Mouse (Mus musculus) E14TG2a.4 (cell line): ENCODE measurements around the gene Fam69b.
A peak's percentile ranks its signal among the peaks of the same experiment; 100 is the strongest.

ENCODE experiments used
- H3K27me3 ChIP-seq: 2 replicates; pipeline ENCODE4 v1.6.1; 2014; ENCODE audit warnings: low read length, control low read depth; ENCODE audit not compliant: insufficient read depth
- H3K36me3 ChIP-seq: 2 replicates; pipeline ENCODE4 v1.6.1; 2014; ENCODE audit warnings: low read length, control low read depth; ENCODE audit not compliant: insufficient read depth
- H3K4me1 ChIP-seq: replicated peaks from 2 replicates; pipeline ENCODE4 v1.6.1; 2014; ENCODE audit warnings: low read depth, low read length, control low read depth
- H3K4me3 ChIP-seq: replicated peaks from 2 replicates; pipeline ENCODE4 v1.5.1; 2014; ENCODE audit warnings: mild to moderate bottlenecking, low read length
- H3K9me3 ChIP-seq: 2 replicates; pipeline ENCODE4 v1.6.1; 2014; ENCODE audit warnings: low read length, control low read depth
- CTCF ChIP-seq: conservative IDR thresholded peaks from 2 replicates; pipeline ENCODE4 v1.5.1; 2014; ENCODE audit warnings: low read length
- NANOG ChIP-seq: IDR thresholded peaks from 2 replicates; pipeline ENCODE4 v1.6.1; 2014; ENCODE audit warnings: borderline replicate concordance, low read length, mixed read lengths
- POU5F1 ChIP-seq: IDR thresholded peaks from 2 replicates; pipeline ENCODE4 v1.6.1; 2014; ENCODE audit warnings: low read length, borderline replicate concordance

Fam69b gene

DNA sequence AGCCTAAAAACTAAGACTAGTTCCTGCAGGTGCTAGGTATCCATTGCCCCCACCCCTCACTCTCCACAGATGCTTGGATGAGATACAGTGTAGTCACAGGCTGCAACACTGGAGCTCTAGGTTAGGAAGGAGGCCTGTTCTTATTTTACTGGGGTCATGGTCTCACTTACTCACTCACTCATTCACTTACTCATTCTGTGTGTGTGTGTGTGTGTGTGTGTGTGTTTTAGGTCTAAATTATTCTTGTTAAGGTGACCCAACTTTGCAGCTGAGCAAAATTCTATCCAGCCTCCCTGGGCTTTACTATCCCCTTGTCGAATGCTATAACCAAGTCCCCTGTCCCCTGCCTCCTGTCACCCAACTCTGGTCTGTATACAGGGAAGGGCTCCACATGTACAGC is 26.7 kb upstream of the Fam69b start:
- TF ChIP-seq CTCF (no peak), NANOG (no peak), POU5F1 (no peak)
- Histone ChIP-seq H3K27me3 (no peaks in the 10 kb centered on the region), H3K4me3 (no peak overlapping the region), H3K36me3 (peaks cover 26% of the 10 kb centered on the region), H3K9me3 (no peaks in the 10 kb centered on the region), H3K4me1 (peaks cover 87% of the 10 kb centered on the region)

DNA sequence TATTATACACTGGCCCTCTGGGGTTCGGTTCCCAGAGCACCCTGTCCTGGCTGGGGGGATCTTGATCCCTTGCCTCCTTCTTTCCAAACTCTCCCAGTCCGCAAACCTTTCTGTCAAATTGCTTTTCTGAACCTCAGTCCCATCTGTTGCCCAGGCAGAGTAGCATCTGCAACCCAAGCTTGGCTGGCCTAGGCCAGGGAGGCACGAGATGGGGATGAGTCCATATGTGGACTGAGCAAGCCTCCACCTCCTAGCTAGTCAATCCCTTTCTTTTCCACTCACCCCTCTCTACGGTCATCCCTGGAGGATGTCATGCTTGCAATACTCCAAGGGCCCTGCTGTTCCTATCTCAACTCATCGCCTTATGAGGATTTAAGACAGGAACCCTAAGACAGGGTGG is 25.6 kb upstream of the Fam69b start:
- no peaks in the 10 kb centered on the region for H3K9me3 ChIP-seq
- H3K36me3 ChIP-seq, result peaks cover 17% of the 10 kb centered on the region; the same call in 1 of the 2 replicates
- no peaks in the 10 kb centered on the region for H3K27me3 ChIP-seq
- H3K4me1 ChIP-seq, result peaks cover 88% of the 10 kb centered on the region
- peak overlapping the region; percentile 88 for H3K4me3 ChIP-seq
- TF ChIP-seq CTCF, result no peak
- TF ChIP-seq NANOG, result no peak
- TF ChIP-seq POU5F1, result no peak

DNA sequence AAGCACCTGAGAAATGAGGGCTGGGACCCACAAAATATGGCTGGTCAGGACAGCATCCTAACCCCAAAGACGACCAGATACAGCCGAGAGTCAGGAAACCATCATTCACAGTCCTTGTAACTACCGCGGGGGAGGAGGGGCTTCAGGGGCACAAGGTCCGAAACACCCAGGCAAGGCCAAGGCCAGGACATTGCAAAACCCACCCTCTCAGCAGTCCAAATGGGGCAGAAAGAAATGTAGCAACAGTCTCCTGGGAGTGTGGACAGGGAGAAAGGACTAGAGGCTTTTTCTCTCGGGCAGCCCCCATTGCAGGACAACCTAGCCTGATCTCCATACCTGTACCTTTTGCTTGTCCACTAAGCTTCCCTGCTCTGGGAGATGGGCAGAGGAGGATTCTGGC is 25.1 kb upstream of the Fam69b start:
- TF ChIP-seq CTCF, result no peak
- Histone ChIP-seq H3K4me1 (peaks cover 88% of the 10 kb centered on the region), H3K27me3 (no peaks in the 10 kb centered on the region), H3K9me3 (no peaks in the 10 kb centered on the region), H3K36me3 (peaks cover 17% of the 10 kb centered on the region; the same call in 1 of the 2 replicates), H3K4me3 (peak overlapping the region; percentile 88)

DNA sequence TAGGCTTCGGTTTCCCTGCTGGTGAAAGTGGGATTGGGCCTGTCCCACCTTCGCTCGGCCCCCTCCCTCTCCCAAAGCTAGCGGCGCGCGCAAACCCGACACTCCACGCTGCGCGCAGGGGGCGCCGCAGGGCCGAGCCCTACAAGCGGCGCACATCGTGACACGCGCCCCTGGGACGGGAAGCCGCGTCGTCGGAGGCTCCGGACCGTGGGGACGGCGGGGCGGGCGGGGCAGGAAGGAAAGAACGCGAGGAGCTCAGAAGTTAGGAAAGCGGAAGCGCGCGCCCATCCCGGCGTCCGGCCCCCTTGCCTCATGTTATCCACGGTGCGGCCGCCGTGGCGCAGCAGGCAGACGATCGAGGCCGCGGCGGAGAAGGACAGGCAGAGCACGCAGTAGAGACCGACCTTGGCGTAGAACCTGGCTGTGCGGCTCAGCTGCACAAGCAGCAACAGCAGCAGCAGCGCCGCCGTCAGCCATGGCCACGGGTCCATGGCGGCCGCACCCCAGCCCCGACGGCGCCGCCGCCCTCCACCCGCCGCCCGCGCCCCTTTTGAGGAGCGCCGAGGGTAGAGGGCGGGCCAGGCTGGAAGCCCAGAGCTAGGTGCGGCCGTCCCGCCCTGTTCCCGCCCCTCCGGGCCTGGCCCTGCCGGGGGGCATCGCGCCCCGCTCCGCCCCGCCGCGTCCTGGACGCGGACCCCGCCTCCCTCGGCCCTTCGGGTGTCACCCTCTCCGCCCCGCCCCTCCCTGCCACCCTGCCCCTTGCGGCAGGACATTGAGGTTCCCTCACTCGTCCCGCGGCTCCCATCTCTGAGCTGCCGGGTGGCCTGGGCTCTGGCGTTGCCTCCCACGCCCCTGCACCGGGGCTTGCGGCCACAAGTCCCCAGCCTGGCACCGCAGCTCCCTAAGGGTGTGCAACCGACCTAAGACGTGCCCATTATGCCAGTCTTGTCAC is 24.3 kb upstream of the Fam69b start, which contains the start of gene Agpat2:
Agpat2 (minus strand) TSS at position 698 of the 952 bp plus-strand sequence.
- Histone ChIP-seq H3K27me3 (no peaks in the 10 kb centered on the region), H3K4me1 (peaks cover 89% of the 10 kb centered on the region), H3K4me3 (peak within 1 kb of the TSS; percentile 88), H3K36me3 (peaks cover 17% of the 10 kb centered on the region; the same call in 1 of the 2 replicates), H3K9me3 (no peaks in the 10 kb centered on the region)
- no peak for TF ChIP-seq NANOG

DNA sequence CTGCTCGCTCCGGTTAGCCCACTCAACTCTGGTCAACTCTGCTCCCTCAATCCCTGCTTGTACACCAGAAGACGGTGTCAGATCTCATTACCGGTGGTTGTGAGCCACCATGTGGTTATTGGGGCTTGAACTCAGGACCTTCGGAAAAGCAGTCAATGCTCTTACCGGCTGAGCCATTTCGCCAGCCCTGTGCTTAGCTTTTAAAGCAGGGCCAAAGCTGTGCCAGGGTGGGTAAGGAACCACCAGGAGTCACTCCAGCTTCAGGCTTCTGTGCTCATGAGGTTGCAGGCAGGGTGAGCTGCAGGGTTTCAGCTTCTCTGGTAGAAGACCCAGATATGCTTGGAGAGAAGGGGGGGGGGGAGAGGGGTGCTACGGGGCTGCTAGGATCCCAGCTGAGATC is 22.9 kb upstream of the Fam69b start:
- no peaks in the 10 kb centered on the region for H3K27me3 ChIP-seq
- H3K4me1 ChIP-seq, result peaks cover 89% of the 10 kb centered on the region
- TF ChIP-seq POU5F1 (no peak), CTCF (no peak), NANOG (no peak)
- H3K4me3 ChIP-seq, result no peak overlapping the region
- no peaks in the 10 kb centered on the region for H3K9me3 ChIP-seq
- H3K36me3 ChIP-seq, result 0 out of 2 replicates have a peak, but pooled peaks cover 6% of the 10 kb centered on the region

DNA sequence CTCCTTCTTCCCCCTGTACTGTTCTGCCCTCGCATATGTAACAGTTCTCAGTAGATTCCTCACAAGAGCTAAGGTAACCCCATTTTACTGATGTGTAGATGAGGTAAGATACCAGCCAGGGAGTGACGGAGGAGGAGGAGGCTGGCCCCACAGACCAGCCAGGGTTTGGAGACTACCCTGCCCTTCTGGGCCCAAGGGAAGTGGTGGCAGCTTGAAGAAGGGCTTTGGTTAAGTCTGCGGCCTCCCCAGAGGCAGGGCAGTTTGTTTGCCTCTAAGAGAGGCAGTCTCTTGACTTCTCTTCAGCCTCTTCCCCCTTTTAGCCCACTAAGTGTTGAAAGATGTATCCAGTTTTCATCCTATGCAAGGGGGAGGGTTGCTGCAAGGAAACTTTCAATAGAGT is 21.7 kb upstream of the Fam69b start:
- Histone ChIP-seq H3K36me3 (0 out of 2 replicates have a peak, but pooled peaks cover 4% of the 10 kb centered on the region), H3K9me3 (no peaks in the 10 kb centered on the region), H3K27me3 (no peaks in the 10 kb centered on the region), H3K4me3 (no peak overlapping the region), H3K4me1 (peaks cover 91% of the 10 kb centered on the region)
- TF ChIP-seq CTCF (no peak), POU5F1 (no peak), NANOG (no peak)

DNA sequence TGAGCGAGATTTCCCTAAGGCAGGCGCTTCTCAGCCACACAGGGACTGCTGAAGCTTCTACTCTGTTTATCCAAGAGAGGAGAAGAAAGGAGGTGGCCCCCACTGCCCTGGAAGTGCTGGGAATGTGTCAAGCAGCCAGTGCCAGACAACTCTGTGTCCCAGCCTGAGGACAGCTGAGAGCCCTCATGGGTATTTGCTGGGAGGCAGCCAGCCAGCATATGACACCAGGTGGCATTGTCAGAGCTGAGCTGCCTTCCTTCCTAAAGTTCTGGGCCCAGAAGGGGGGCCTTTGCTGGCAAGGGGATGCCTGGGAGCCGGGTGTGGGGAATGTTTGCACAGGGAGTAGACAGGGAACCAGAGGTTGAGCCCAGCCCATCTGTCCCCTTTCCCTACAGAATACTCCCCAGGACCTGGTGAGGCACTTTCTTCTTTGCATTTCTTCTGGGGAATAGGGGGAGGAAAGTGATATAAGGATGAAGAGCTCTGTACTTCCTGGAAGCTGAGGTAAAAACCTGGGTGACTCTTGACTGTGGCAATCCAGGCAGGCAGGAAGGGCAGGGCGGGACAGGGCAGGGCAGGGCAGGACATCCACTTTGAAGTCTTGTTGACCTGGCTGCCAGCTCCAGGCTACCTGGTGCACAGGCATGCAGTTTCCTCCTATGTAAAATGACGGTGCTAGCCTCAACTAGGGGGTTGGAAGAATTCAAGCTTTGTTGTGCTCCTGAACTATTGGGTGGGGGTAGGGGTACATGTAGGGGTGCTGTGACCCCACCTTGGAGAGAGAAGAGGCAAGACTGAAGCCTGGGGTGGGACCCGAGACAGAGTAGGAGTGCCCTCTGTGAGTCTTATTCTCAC is 21.0 kb upstream of the Fam69b start:
- peaks cover 91% of the 10 kb centered on the region for H3K4me1 ChIP-seq
- no peaks in the 10 kb centered on the region for H3K27me3 ChIP-seq
- H3K4me3 ChIP-seq, result 0 out of 2 replicates have a peak overlapping the region, but pooled peaks have one; percentile 7
- no peaks in the 10 kb centered on the region for H3K9me3 ChIP-seq
- no peaks in the 10 kb centered on the region for H3K36me3 ChIP-seq
- TF ChIP-seq CTCF (no peak), POU5F1 (no peak), NANOG (no peak)

DNA sequence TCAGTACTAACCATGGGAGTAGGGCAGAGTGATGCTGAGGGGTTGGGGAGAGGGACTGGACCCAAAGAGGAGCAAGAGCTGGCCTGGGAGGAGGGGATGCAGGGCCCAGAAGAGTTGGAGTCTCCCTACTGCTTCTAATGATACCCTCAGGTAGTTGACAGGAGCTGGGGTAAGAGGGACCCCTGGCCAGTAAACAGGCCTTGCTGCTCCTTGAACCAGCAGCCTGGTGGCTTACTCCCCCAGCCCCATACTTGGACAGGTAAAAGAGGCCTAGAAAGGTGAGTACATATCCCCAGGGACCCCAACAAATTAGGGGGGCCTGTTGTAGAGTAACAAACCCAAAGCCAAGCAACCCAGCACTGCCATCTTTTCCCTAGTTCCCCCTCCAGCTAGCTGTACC is 19.5 kb upstream of the Fam69b start:
- Histone ChIP-seq H3K4me3 (no peak overlapping the region), H3K27me3 (no peaks in the 10 kb centered on the region), H3K36me3 (no peaks in the 10 kb centered on the region), H3K9me3 (no peaks in the 10 kb centered on the region), H3K4me1 (peaks cover 94% of the 10 kb centered on the region)
- no peak for TF ChIP-seq POU5F1
- TF ChIP-seq NANOG, result no peak
- TF ChIP-seq CTCF, result no peak
